Mouse (Mus musculus) ES-E14 (cell line): ENCODE measurements at regions not wholly inside any gene's neighbourhood (a gene's known extent, or its start where the extent isn't known, plus 50 kb on each side); places are given as distances from the start of the nearest gene placed in this dataset.

Experiments used
- CHD2 ChIP-seq: IDR thresholded peaks from 2 replicates; pipeline ENCODE4 v1.6.1; 2014; ENCODE audit warnings: mild to moderate bottlenecking, low read depth, low read length, inconsistent platforms
- HCFC1 ChIP-seq: IDR thresholded peaks from 2 replicates; pipeline ENCODE4 v1.6.1; 2012; ENCODE audit warnings: low read length, inconsistent platforms, borderline replicate concordance; ENCODE audit not compliant: insufficient read depth
- ZNF384 ChIP-seq: IDR thresholded peaks from 2 replicates; pipeline ENCODE4 v1.6.1; 2012; ENCODE audit warnings: low read depth, low read length, inconsistent platforms

- TF ChIP-seq ZNF384 (no peak), CHD2 (no peak), HCFC1 (no peak)
Observed at GRCm38 (mm10) chr9:41899766-41900605, 224.1 kb downstream of the Sorl1 start.
